Mouse (Mus musculus) right cerebral cortex, adult 2 months (tissue): Measurements from ENCODE around the gene Fscn1.

ENCODE experiments used
- DNase-seq, 2 experiments: peaks; one replicate each; pipeline ENCODE4 v3.0.0; 2021 to 2022; ENCODE audit warnings: low spot score in 2 of 2

The Fscn1 gene

DNA sequence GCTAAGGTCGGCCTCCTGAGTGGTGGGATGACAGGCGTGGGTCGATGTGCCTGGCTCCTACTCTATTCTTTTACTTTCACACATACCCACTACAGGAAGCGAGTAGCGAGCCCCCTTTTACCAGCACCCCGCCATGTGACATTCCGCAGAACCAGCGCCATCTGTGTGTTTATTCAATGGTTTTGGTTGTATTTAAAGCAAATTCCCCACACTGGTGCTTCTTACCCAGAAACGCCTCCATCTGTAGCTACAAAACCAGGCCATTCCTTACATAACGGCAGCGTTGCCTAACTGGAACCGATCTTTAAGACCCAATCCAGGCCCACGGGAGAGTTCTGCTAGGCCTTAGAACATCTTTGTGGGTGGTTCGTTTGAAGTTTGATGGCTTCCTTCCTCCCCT, 8.3 kb downstream of the Fscn1 start:
- DNase-seq: peak; percentile 87 to 88

DNA sequence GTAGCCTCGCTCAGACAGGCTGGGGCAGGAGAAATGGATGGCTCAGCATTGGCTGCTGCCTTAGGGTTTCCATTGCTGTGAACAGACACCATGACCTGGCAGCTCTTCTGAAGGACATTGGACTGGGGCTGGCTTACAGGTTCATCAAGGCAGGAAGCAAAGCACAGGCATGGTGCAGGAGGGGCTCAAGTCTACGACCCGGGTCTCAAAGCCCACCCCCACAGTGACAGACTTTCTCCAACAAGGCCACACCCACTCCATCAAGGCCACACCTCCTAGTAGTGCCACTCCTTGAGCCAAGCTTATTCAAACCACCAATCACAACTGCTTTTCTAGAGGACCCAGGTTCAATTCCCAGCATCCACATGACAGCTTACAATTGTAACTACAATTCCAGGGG, 13.8 kb downstream of the Fscn1 start:
- DNase-seq: no peak

DNA sequence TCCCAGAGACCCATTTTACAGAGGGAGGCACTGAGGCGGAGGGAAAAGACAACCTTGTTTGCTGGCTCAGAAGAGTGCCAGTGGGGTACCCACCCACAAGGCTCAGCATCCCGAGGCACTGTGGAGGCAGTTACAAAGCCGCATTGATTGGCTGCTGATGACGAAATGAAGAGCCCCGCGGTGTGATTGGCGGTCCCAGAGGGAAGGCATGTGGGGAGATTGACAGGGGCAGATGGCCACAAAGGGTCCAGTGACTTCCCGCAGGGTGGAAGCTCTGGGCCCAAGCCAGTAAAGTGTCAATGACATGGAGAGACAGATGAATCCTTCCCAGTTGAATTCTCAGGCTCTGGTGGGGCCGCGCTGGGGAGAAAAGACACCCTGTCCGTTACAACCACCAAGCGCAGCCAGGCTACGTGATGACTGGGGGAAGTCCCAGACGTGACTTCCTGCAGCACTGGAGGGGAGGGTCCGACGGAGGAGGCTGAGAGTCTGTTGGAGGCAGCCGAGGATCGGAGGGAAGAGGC, 14.5 kb downstream of the Fscn1 start:
- peak; percentile 80 to 81 for DNase-seq

GRCm38 (mm10) chr5:142976516-142976915, 16.4 kb downstream of the Fscn1 start:
- DNase-seq: no peak

DNA sequence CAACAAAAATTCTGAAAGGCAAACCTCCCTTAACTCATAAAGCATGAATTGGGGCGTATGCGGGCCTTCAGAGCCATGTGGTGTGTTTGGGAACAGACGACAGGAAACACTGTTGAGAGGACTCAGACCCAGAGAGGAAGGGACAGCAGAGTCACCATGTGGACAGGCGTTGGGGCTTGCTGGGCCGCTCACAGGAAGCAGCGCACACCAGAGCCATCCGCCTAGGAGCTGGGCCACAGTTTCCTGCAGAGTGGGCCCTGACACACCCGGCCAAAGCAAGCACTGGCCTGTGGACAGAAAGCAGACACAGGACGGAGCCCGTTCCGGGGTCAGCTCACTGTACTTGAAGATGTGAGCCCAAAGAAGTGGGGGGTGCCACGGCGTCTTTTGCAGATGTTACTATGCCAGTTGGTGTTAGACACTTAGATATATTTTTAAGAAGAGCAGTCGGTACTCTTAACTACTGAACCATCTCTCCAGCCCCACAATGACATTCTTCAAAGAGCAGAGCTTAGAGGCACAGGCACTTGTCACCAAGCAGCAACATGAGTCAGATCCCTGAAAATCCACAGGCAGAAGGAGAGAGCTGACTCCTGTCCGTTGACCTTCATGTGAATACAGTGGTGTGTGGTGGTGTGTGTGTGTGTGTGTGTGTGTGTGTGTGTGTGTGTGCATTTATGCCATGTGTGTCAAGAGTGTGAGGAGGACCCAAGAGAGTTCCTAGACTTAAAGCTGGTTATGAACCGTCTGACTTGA, 22.1 kb downstream of the Fscn1 start:
- DNase-seq: no peak

- no peak for DNase-seq
Observed at GRCm38 (mm10) chr5:142983174-142983573, 23.0 kb downstream of the Fscn1 start.

- no peak for DNase-seq
Observed at GRCm38 (mm10) chr5:142984271-142984670, 24.1 kb downstream of the Fscn1 start.

DNA sequence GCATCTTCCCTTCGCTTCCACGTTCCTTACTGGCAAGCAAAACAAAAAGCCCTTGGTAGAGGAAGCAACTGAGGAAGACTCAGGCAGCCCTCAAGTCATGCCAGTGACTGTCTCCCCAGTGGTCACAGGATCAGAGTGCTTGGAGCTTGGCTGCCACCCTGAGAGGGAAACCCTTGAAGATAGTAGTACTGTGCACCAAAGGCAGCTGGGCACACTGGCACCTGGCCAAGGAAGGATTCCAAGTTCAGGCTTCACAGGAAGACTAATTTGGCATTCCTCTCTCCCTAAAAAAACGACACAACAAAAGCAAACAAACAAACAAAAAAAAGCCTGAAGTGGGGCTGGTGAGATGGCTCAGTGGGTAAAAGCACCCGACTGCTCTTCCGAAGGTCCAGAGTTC, 28.4 kb downstream of the Fscn1 start:
- DNase-seq: no peak

DNA sequence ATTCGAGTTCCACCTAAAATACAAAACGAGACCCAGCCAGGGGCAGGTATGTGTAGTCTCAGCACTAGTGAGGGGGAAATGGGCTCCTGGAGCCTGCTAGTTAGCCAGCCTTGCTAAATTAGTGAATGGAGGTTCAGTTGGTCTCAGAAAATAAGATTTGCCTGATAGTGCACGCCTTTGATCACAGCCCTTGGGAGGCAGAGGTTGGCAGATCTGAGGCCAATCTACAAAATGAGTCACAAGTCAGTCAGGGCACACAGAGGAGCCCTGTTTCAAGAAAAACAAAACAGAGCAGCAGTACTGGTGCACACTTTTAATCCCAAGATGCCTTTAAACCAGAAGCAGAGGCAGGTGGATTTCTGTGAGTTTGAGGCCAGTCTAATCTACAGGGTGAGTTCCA, 29.0 kb downstream of the Fscn1 start:
- DNase-seq: no peak

GRCm38 (mm10) chr5:142994746-142995145, 34.6 kb downstream of the Fscn1 start:
- no peak for DNase-seq

DNA sequence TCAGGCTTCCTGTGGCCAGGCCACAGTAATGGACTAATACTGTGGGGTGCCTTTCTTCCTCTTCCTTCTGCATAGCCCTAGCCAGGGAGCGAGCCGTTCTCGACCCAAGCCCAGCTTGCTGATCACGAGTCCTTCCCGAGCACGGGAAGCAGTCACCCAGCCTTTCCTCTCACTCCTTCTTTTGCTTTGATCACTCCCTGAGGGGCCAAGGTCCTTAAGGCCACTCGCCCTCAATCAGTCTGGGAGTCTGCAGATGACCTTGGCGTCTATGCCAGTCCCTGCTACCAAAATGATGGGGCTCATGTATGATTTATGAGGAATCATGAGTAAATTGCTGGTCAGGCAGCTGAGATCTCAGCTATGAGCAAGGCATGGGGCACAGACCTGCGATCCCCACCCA, 37.4 kb downstream of the Fscn1 start:
- no peak for DNase-seq

- DNase-seq: no peak
Observed at GRCm38 (mm10) chr5:142998171-142998570, 38.0 kb downstream of the Fscn1 start.

DNA sequence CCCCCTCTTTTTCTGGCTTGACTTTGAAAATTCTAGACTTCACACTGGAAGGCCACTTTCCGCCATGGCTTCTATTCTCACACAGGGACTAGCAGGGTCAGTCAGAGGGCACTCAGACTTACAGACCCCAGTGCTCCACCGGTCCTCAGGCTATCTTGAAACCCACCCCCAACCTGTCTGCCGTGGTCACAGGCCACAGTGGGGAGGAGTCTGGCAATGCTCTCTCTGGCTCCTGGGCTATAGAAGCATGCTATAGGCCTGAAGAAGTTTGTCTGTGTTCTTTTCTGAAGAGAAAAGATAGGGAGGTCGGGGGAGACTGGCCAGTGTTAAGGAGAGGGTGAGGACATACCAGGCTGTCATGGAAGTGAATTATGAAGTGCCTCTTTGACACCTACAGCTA, 39.9 kb downstream of the Fscn1 start:
- DNase-seq: no peak

DNA sequence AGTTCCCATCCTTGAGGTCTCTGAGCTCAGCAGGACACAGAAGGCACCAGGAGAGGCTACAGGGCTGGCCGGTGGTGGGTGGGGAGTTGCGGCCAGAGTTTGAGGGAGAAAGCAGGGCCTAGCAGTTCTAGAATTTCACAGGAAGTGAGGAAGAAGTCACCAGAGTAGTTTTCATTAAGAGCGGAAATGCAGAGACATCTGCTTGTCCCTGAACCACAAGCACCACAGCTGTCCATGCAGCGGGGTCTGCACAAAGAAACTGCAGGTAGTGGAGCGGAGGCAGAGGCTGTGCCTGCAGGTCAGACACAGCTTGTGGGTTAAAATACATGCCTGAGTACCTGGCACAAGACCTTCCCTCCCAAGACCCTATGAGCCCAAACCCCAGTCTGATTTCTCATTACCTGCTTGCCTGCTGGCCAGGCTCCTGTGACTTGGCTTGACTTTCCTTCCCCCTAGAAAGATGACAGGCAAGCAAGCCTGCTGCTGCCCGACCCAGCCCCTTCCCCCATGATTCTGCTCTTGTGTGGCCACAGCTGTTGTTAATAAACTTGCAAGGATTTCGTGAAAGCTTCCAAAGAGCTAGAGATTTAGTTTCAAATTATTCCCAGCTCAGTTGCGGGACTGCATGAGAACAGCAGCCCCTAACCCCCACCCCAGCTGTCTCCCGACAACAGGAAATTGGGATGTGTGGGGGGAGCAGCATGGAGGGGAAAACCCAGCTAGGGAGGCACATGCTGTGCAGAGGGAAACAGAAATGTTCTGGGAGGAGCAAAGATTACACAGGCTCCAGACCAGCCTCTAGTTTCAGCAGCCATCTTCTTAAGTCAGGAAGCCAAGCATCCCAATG, 40.7 kb downstream of the Fscn1 start:
- no peak for DNase-seq

GRCm38 (mm10) chr5:143009383-143009782, 49.2 kb downstream of the Fscn1 start:
- DNase-seq: no peak

DNA sequence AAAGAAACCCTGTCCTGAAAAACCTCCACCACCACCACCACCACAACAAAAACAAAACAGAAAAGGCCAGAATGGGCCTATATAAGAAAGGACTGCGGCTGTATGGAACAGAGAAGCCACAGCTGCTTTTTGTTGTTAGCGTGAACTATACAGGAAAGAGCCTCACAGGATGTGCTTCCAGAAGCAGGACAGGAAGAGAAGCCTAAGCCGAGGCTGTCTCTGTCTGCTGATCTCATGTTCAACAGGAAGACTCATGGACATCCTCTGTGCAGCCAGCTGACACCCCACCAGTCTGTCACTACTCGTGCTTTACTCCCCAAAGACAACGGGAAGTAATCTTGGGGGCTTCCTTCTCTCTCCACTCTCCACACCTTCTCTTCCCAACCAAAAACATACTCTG, 57.3 kb downstream of the Fscn1 start:
- no peak for DNase-seq
